Mouse (Mus musculus) CH12.LX (cell line): ENCODE data around the gene Rasl11b. TPM values are rescaled to one million over a fixed set of nuclear protein-coding genes. Genes with fewer than 3 reads are reported as not detected.

Source experiments
- DNase-seq: peaks from one replicate; pipeline ENCODE4 v3.0.0-alpha.2; 2013; ENCODE audit errors: extremely low read depth
- H3K27ac ChIP-seq: 2 replicates; pipeline ENCODE4 v1.5.1; 2012; ENCODE audit warnings: low read depth, mild to moderate bottlenecking, control low read depth, moderate library complexity; ENCODE audit not compliant: insufficient read depth
- H3K27me3 ChIP-seq: replicated peaks from 2 replicates; pipeline ENCODE3; 2012; ENCODE audit warnings: inconsistent platforms
- H3K36me3 ChIP-seq, 2 experiments: replicated peaks in 1 of 2; 2 replicates each; pipeline versions ENCODE3 to v1.6.1; 2012; ENCODE audit warnings: inconsistent platforms in 1 of 2, low read length in 1 of 2, mild to moderate bottlenecking in 1 of 2, mixed read lengths in 1 of 2, moderate library complexity in 1 of 2; ENCODE audit not compliant: control insufficient read depth in 1 of 2, insufficient read depth in 1 of 2
- H3K4me1 ChIP-seq, 2 experiments: 2 replicates each; pipeline ENCODE4 v1.6.1; 2012; ENCODE audit warnings: inconsistent platforms in 1 of 2, moderate library complexity in 1 of 2; ENCODE audit not compliant: insufficient read depth in 2 of 2, control insufficient read depth in 1 of 2
- H3K4me2 ChIP-seq: 2 replicates; pipeline ENCODE4 v1.6.1; 2012; ENCODE audit warnings: low read depth, mild to moderate bottlenecking, control low read depth; ENCODE audit not compliant: poor library complexity, insufficient read depth, severe bottlenecking
- H3K4me3 ChIP-seq, 3 experiments: fragments of 150-350 bp in 1 of 3; sonication (generic) in 1 of 3; replicated peaks in 1 of 3; 2 replicates each; pipeline versions ENCODE3 to v1.5.1; 2011 to 2012; ENCODE audit warnings: low read depth in 2 of 3, low read length in 2 of 3, mild to moderate bottlenecking in 2 of 3, moderate library complexity in 2 of 3, control low read depth in 1 of 3, improper control_type of control experiment in 1 of 3, inconsistent platforms in 1 of 3, mixed read lengths in 1 of 3; ENCODE audit not compliant: poor library complexity in 1 of 3
- H3K79me2 ChIP-seq: replicated peaks from 2 replicates; pipeline ENCODE4 v1.6.1; 2012; ENCODE audit warnings: mild to moderate bottlenecking, moderate library complexity; ENCODE audit not compliant: control insufficient read depth, poor library complexity, insufficient read depth, severe bottlenecking; ENCODE audit errors: extremely low read depth
- H3K9ac ChIP-seq: 2 replicates; pipeline ENCODE4 v1.6.1; 2012; ENCODE audit warnings: low read depth, mild to moderate bottlenecking, control low read depth, moderate library complexity; ENCODE audit not compliant: insufficient read depth
- H3K9me3 ChIP-seq: replicated peaks from 2 replicates; pipeline ENCODE3; 2012; ENCODE audit warnings: low read length, inconsistent platforms, mixed read lengths
- CHD1 ChIP-seq: IDR thresholded peaks from 2 replicates; pipeline ENCODE4 v1.6.1; 2012; ENCODE audit warnings: low read depth, low read length, improper control_type of control experiment, inconsistent platforms
- CTCF ChIP-seq, 2 experiments: IDR thresholded peaks in 1 of 2; conservative IDR thresholded peaks in 1 of 2; 2 replicates each; pipeline ENCODE4 v1.5.1; 2011 to 2012; ENCODE audit warnings: low read depth in 2 of 2, low read length in 2 of 2, improper control_type of control experiment in 1 of 2, inconsistent platforms in 1 of 2, mild to moderate bottlenecking in 1 of 2, moderate library complexity in 1 of 2
- EP300 ChIP-seq: IDR thresholded peaks from 2 replicates; pipeline ENCODE4 v1.6.1; 2011; ENCODE audit warnings: low read length, improper control_type of control experiment
- ETS1 ChIP-seq: conservative IDR thresholded peaks from 2 replicates; pipeline ENCODE4 v1.6.1; 2012; ENCODE audit warnings: low read depth, mild to moderate bottlenecking, inconsistent platforms, low read length, improper control_type of control experiment, moderate library complexity
- GABPA ChIP-seq: IDR thresholded peaks from 2 replicates; pipeline ENCODE4 v1.6.1; 2012; ENCODE audit warnings: low read depth, low read length, improper control_type of control experiment, inconsistent platforms; ENCODE audit not compliant: insufficient replicate concordance
- HCFC1 ChIP-seq: IDR thresholded peaks from 2 replicates; pipeline ENCODE4 v1.6.1; 2012; ENCODE audit warnings: low read depth, mild to moderate bottlenecking, inconsistent platforms, low read length, improper control_type of control experiment
- JUN ChIP-seq: IDR thresholded peaks from 2 replicates; pipeline ENCODE4 v1.6.1; 2011; ENCODE audit warnings: low read depth, mild to moderate bottlenecking, low read length, improper control_type of control experiment, moderate library complexity; ENCODE audit not compliant: insufficient read depth
- JUND ChIP-seq: conservative IDR thresholded peaks from 2 replicates; pipeline ENCODE4 v1.6.1; 2011; ENCODE audit warnings: low read depth, low read length, improper control_type of control experiment
- KAT2A ChIP-seq: IDR thresholded peaks from 2 replicates; pipeline ENCODE4 v1.6.1; 2012; ENCODE audit warnings: low read length, improper control_type of control experiment, inconsistent platforms; ENCODE audit not compliant: insufficient replicate concordance
- MAFK ChIP-seq: IDR thresholded peaks from 2 replicates; pipeline ENCODE4 v1.6.1; 2011; ENCODE audit warnings: low read length, improper control_type of control experiment; ENCODE audit not compliant: insufficient replicate concordance
- MAX ChIP-seq: IDR thresholded peaks from 2 replicates; pipeline ENCODE4 v1.6.1; 2011; ENCODE audit warnings: low read length, improper control_type of control experiment
- MAZ ChIP-seq: IDR thresholded peaks from 2 replicates; pipeline ENCODE4 v1.6.1; 2012; ENCODE audit warnings: low read depth, mild to moderate bottlenecking, inconsistent platforms, low read length, improper control_type of control experiment, moderate library complexity
- MEF2A ChIP-seq: IDR thresholded peaks from 2 replicates; pipeline ENCODE4 v1.6.1; 2014; ENCODE audit warnings: low read depth, mild to moderate bottlenecking, inconsistent platforms, low read length, improper control_type of control experiment, borderline replicate concordance
- MXI1 ChIP-seq: IDR thresholded peaks from 2 replicates; pipeline ENCODE4 v1.6.1; 2011; ENCODE audit warnings: mild to moderate bottlenecking, low read depth, low read length, improper control_type of control experiment
- NELFE ChIP-seq: IDR thresholded peaks from 2 replicates; pipeline ENCODE4 v1.6.1; 2011; ENCODE audit warnings: low read depth, low read length, improper control_type of control experiment
- NRF1 ChIP-seq: IDR thresholded peaks from 2 replicates; pipeline ENCODE4 v1.6.1; 2014; ENCODE audit warnings: low read depth, mild to moderate bottlenecking, inconsistent platforms, low read length, improper control_type of control experiment, moderate library complexity
- PAX5 ChIP-seq: IDR thresholded peaks from 2 replicates; pipeline ENCODE4 v1.6.1; 2012; ENCODE audit warnings: low read length, inconsistent platforms, mixed read lengths
- POLR2A ChIP-seq: IDR thresholded peaks from 2 replicates; pipeline ENCODE4 v1.6.1; 2011; ENCODE audit warnings: low read depth, mild to moderate bottlenecking, improper control_type of control experiment, low read length
- RAD21 ChIP-seq: IDR thresholded peaks from 2 replicates; pipeline ENCODE4 v1.6.1; 2011; ENCODE audit warnings: low read depth, mild to moderate bottlenecking, low read length, improper control_type of control experiment, moderate library complexity
- RCOR1 ChIP-seq: conservative IDR thresholded peaks from 2 replicates; pipeline ENCODE4 v1.6.1; 2012; ENCODE audit warnings: low read depth, mild to moderate bottlenecking, inconsistent platforms, low read length, improper control_type of control experiment
- SIN3A ChIP-seq: IDR thresholded peaks from 2 replicates; pipeline ENCODE4 v1.6.1; 2012; ENCODE audit warnings: low read length, improper control_type of control experiment, inconsistent platforms
- SMC3 ChIP-seq: IDR thresholded peaks from 2 replicates; pipeline ENCODE4 v1.6.1; 2011; ENCODE audit warnings: low read depth, low read length, improper control_type of control experiment
- TBP ChIP-seq: conservative IDR thresholded peaks from 2 replicates; pipeline ENCODE4 v1.6.1; 2011; ENCODE audit warnings: low read depth, low read length, improper control_type of control experiment
- USF1 ChIP-seq: IDR thresholded peaks from 2 replicates; pipeline ENCODE4 v1.6.1; 2014; ENCODE audit warnings: low read depth, mild to moderate bottlenecking, inconsistent platforms, low read length, improper control_type of control experiment
- USF2 ChIP-seq: conservative IDR thresholded peaks from 2 replicates; pipeline ENCODE4 v1.6.1; 2011; ENCODE audit warnings: low read depth, low read length, improper control_type of control experiment
- ZKSCAN1 ChIP-seq: IDR thresholded peaks from 2 replicates; pipeline ENCODE4 v1.6.1; 2012; ENCODE audit warnings: low read depth, inconsistent platforms, low read length, improper control_type of control experiment, borderline replicate concordance
- ZMIZ1 ChIP-seq: IDR thresholded peaks from 2 replicates; pipeline ENCODE4 v1.6.1; 2012; ENCODE audit warnings: low read depth, mild to moderate bottlenecking, inconsistent platforms, low read length, improper control_type of control experiment
- ZNF384 ChIP-seq: IDR thresholded peaks from 2 replicates; pipeline ENCODE4 v1.6.1; 2012; ENCODE audit warnings: low read depth, low read length, improper control_type of control experiment, inconsistent platforms
- dilution Hi-C: fragments of 300-500 bp; cut with MboI; formaldehyde crosslinking; loops from 2 replicates; pipeline ENCODE4 v1.14.3; 2020; ENCODE audit warnings: low sequenced_read_pairs; ENCODE audit not compliant: extremely low pct_unique_long_range_greater_than_20kb, extremely low pct_ligation_motif_present
- in situ Hi-C: fragments of 300-500 bp; cut with MboI; formaldehyde crosslinking; loops from 3 replicates; pipeline ENCODE4 v1.14.3; 2019; ENCODE audit warnings: low sequenced_read_pairs, low pct_ligation_motif_present, low pct_unique_long_range_greater_than_20kb, mixed read lengths
- polyA plus RNA-seq: library from polyadenylated mRNA; unstranded; fragments of >175 nt; gene quantifications from 2 replicates; pipeline ENCODE4 v1.2.1, GENCODE M21; 2012; ENCODE audit warnings: low read depth; ENCODE audit not compliant: insufficient read length
- total RNA-seq, 2 experiments: library from RNA; depleted of rRNA; stranded (reverse); fragments of 300-350 nt in 1 of 2; fragments of >200 nt in 1 of 2; gene quantifications; 2 replicates each; pipeline ENCODE4 v1.2.3; 2012 to 2014

Gene Rasl11b
- total and polyA plus RNA-seq, 3 experiments = 0.21 to 2.7 (median 0.60) TPM

- Histone ChIP-seq H3K27ac (no peak overlapping the region), H3K27me3 (no peaks in the 10 kb centered on the region), H3K4me1 (peaks cover under 1 to 2% of the 10 kb centered on the region in 2 experiments; a peak in 2 of 4 replicates), H3K4me2 (no peak overlapping the region), H3K9me3 (no peaks in the 10 kb centered on the region), H3K4me3 (no peak overlapping the region), H3K79me2 (no peaks in the 10 kb centered on the region), H3K36me3 (no peaks in the 10 kb centered on the region), H3K9ac (no peak overlapping the region)
- TF ChIP-seq MAX = no peak
- TF ChIP-seq KAT2A = no peak
- no peak for TF ChIP-seq NELFE
- TF ChIP-seq USF2 = no peak
- TF ChIP-seq CHD1 = no peak
- TF ChIP-seq MXI1 = no peak
- TF ChIP-seq SIN3A = no peak
- no peak for TF ChIP-seq ZNF384
- no peak for TF ChIP-seq PAX5
- no peak for TF ChIP-seq HCFC1
- no peak for TF ChIP-seq JUN
- TF ChIP-seq USF1 = no peak
- no peak for TF ChIP-seq SMC3
- no peak for TF ChIP-seq JUND
- no peak for TF ChIP-seq ZKSCAN1
- TF ChIP-seq TBP = no peak
- dilution Hi-C loops = no loop called here
- in situ Hi-C loops = no loop called here
- no peak for DNase-seq
Measured at GRCm38 (mm10) chr5:74172208-74172607, 22.9 kb upstream of the Rasl11b start.

- TF ChIP-seq ZKSCAN1 (no peak), MAX (no peak), MAZ (no peak), SIN3A (no peak), GABPA (no peak), MAFK (no peak), EP300 (no peak), HCFC1 (no peak), ZMIZ1 (no peak), MXI1 (no peak), MEF2A (no peak), POLR2A (no peak), NRF1 (no peak), ETS1 (no peak), CTCF (conservative IDR thresholded peaks at IDR 0.05 in 1 of 2, IDR thresholded peaks at IDR 0.05 in 1 of 2; ENCODE audit: low read depth in 2 of 2, low read length in 2 of 2) (no peak), RAD21 (no peak), CHD1 (no peak), RCOR1 (no peak)
- no peak overlapping the region for H3K9ac ChIP-seq
Measured at GRCm38 (mm10) chr5:74173162-74173844, 21.8 kb upstream of the Rasl11b start.

More at GRCm38 (mm10) chr5:74173162-74173844, 21.8 kb upstream of the Rasl11b start:
- H3K27me3 ChIP-seq = no peaks in the 10 kb centered on the region
- H3K4me2 ChIP-seq = no peak overlapping the region
- no peak for DNase-seq
- H3K4me1 ChIP-seq = peaks cover 0 to 2% of the 10 kb centered on the region in 2 experiments; a peak in 1 of 4 replicates
- H3K79me2 ChIP-seq = no peaks in the 10 kb centered on the region
- H3K36me3 ChIP-seq = no peaks in the 10 kb centered on the region
- dilution Hi-C loops = no loop called here
- no peaks in the 10 kb centered on the region for H3K9me3 ChIP-seq
- H3K27ac ChIP-seq = no peak overlapping the region
- in situ Hi-C loops = no loop called here
- no peak overlapping the region for H3K4me3 ChIP-seq
